Mouse (Mus musculus) thymus, postnatal 0 days (tissue): ENCODE data around the gene Gm28042. TPM values are rescaled to one million over a fixed set of nuclear protein-coding genes. Genes with fewer than 3 reads are reported as not detected.

Source experiments
- microRNA-seq: library from miRNA; unstranded; fragments of <30 nt; microRNA quantifications from one replicate; pipeline ENCODE4, GENCODE M21; 2016; ENCODE audit warnings: borderline number of aligned reads
- polyA plus RNA-seq: library from polyadenylated mRNA; unstranded; fragments of >200 nt; fragmentation: Nextera tagmentation; extraction: Ambion mirVana; gene quantifications from 2 replicates; pipeline ENCODE4 v1.2.1, GENCODE M21; 2015

The Gm28042 gene
- polyA plus RNA-seq, 1 experiment from 2014 or later: 0.70 TPM

Small RNA genes within 50 kb of the gene (microRNA-seq; reads per million reads assigned to microRNA genes)
- gene Mir7665: not detected

Other genes with a start within 250 kb of the Gm28042 start
- gene Rpap1, start 240.0 kb upstream of the Gm28042 start, polyA plus RNA-seq: 17.9 and 18.0 TPM in 2 replicates
- gene Tyro3, start 229.8 kb upstream of the Gm28042 start, polyA plus RNA-seq: 1.8 and 2.3 TPM in 2 replicates
- gene Mga, start 130.3 kb upstream of the Gm28042 start, polyA plus RNA-seq: 19.5 and 24.1 TPM in 2 replicates
- 0.68 and 1.2 TPM in 2 replicates for gene Mapkbp1, start 54.8 kb upstream of the Gm28042 start, polyA plus RNA-seq
- 18.3 and 22.1 TPM in 2 replicates for gene Jmjd7, start within 50 bp of the Gm28042 start, polyA plus RNA-seq
- gene Pla2g4b, start 5.9 kb downstream of the Gm28042 start, polyA plus RNA-seq: 0.33 and 1.1 TPM in 2 replicates
- 33.4 and 34.5 TPM in 2 replicates for gene Ehd4, start 127.1 kb downstream of the Gm28042 start, polyA plus RNA-seq
- 0.09 TPM in 2 replicates for gene Pla2g4e, start 217.8 kb downstream of the Gm28042 start, polyA plus RNA-seq